Mouse (Mus musculus) embryonic facial prominence, embryonic 13.5 days (tissue): Measurements from ENCODE around the gene St3gal6. TPM values are rescaled to one million over a fixed set of nuclear protein-coding genes. Genes with fewer than 3 reads are reported as not detected.

Source experiments
- polyA plus RNA-seq: library from polyadenylated mRNA; unstranded; fragments of >200 nt; fragmentation: Nextera tagmentation; extraction: Ambion mirVana; gene quantifications from 2 replicates; pipeline ENCODE4 v1.2.1, GENCODE M21; 2015

St3gal6 gene
- polyA plus RNA-seq, 1 experiment from 2014 or later = 14.7 TPM

Other genes with a start within 250 kb of the St3gal6 start
- gene Dcbld2, start 115.8 kb downstream of the St3gal6 start, polyA plus RNA-seq = 5.6 TPM in 2 replicates
- gene Gm813, start 92.7 kb upstream of the St3gal6 start, polyA plus RNA-seq = not detected in 2 replicates
- not detected in 2 replicates for gene E330017A01Rik, start 114.5 kb upstream of the St3gal6 start, polyA plus RNA-seq
- 21.0 and 28.3 TPM in 2 replicates for gene Cpox, start 146.0 kb upstream of the St3gal6 start, polyA plus RNA-seq
- 0.21 TPM in 1 of 2 replicates, not detected in the other for gene Gpr15, start 194.8 kb upstream of the St3gal6 start, polyA plus RNA-seq
- 134 and 153 TPM in 2 replicates for gene Cldnd1, start 203.7 kb upstream of the St3gal6 start, polyA plus RNA-seq
- not detected in 2 replicates for gene Olfr172, start 238.9 kb upstream of the St3gal6 start, polyA plus RNA-seq